10 mouse cellular contexts compared by ENCODE assay signal in the genomic region with DNA sequence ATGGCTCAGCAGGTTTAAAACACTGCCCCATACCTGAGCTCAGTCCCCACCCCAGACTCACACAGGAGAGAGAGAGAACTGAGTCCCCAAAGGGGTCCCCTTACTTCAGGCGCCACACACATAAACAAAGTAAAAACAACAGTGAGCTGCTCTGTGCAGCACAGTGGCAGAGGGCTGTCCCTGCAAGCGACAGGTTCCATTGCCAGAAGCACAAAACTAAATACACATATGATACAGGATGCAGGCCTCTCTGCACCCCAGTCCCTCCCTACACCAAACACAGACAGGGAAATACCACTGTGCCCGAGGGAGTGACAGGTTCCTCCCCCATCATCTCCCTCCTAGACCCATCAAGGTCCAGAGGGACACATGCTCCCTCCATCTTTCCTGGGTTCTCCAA. TPM values are rescaled to one million over a fixed set of nuclear protein-coding genes. Genes with fewer than 3 reads are reported as not detected.
DNase-seq lines count a peak whose midpoint lies in the region; ATAC-seq and TF ChIP-seq lines count a peak whose summit lies in the region.
"Had no signal": no experiment of that assay in that cellular context is flagged by ENCODE, and none has a peak within 500 bp of the region (broad histone marks: within the 10 kb centered on the region; RNA-seq: fewer than 3 reads in every experiment).

No protein-coding gene starts in this region.

- H3K27ac ChIP-seq in kidney, adult 2 months (ENCODE audit: insufficient read depth, low read depth, low read length): peak overlapping the region; percentile 72
- peak overlapping the region; percentile 84 for H3K27ac ChIP-seq in embryonic facial prominence, embryonic 12.5 days
- peak overlapping the region; percentile 93 for H3K27ac ChIP-seq in limb, embryonic 10.5 days
- H3K27ac ChIP-seq: macrophage had no signal

- 47% methylated on average over 3 of the region's 3 CpGs for WGBS in kidney, adult 2 months
- 23% methylated on average over 3 of the region's 3 CpGs for WGBS in embryonic facial prominence, embryonic 12.5 days
- 9% methylated on average over 3 of the region's 3 CpGs for WGBS in limb, embryonic 10.5 days

- no peak for DNase-seq in kidney, adult 2 months
- no peak for DNase-seq in kidney, postnatal 10 days
- peak; percentile 46 for DNase-seq in limb, embryonic 10.5 days (ENCODE audit: low spot score)
- no peak for DNase-seq in gastrocnemius, postnatal 14 days
- no peak for DNase-seq in frontal cortex, postnatal 14 days (ENCODE audit: low spot score in 2 of 2)
- no peak for DNase-seq in thymus, postnatal 10 days (ENCODE audit: low spot score in 2 of 2)

- TF ChIP-seq POLR2A in kidney, adult 2 months (IDR thresholded peaks at IDR 0.05; ENCODE audit: low read depth, low read length): no peak
- TF ChIP-seq POLR2A in myocyte (IDR thresholded peaks at IDR 0.05; ENCODE audit: insufficient read length, low read depth): no peak

- no peaks in the 10 kb centered on the region for H3K4me1 ChIP-seq in kidney, adult 2 months (ENCODE audit: control insufficient read depth, insufficient read depth, low read length)
- peaks cover 40% of the 10 kb centered on the region for H3K4me1 ChIP-seq in embryonic facial prominence, embryonic 12.5 days
- peaks cover 81% of the 10 kb centered on the region for H3K4me1 ChIP-seq in limb, embryonic 10.5 days

- H3K4me3 ChIP-seq in kidney, adult 2 months (ENCODE audit: insufficient read depth, low read depth, low read length): no peak overlapping the region
- H3K4me3 ChIP-seq in embryonic facial prominence, embryonic 12.5 days: no peak overlapping the region
- peak overlapping the region; percentile 48 for H3K4me3 ChIP-seq in limb, embryonic 10.5 days
- H3K4me3 ChIP-seq in myocyte: no peak overlapping the region

- no peak overlapping the region for H3ac ChIP-seq in myocyte (ENCODE audit: control insufficient read depth, insufficient read length)

- H3K79me2 ChIP-seq in myocyte (ENCODE audit: control insufficient read depth, insufficient read depth): no peaks in the 10 kb centered on the region

- no peaks in the 10 kb centered on the region; the same call in 1 of the 2 replicates for H3K36me3 ChIP-seq in kidney, adult 2 months (ENCODE audit: control insufficient read depth, insufficient read depth, low read length)
- H3K36me3 ChIP-seq in embryonic facial prominence, embryonic 12.5 days: peaks cover 25% of the 10 kb centered on the region
- H3K36me3 ChIP-seq in limb, embryonic 10.5 days: peaks cover 38% of the 10 kb centered on the region
- H3K36me3 ChIP-seq in myocyte (ENCODE audit: control insufficient read depth, insufficient read depth): peaks cover 8% of the 10 kb centered on the region

- no peak for TF ChIP-seq CTCF in kidney, adult 2 months (conservative IDR thresholded peaks at IDR 0.05; ENCODE audit: insufficient read depth, insufficient read length, low read depth, low read length)

- no peak for ATAC-seq in embryonic facial prominence, embryonic 12.5 days (ENCODE audit: insufficient number of reproducible peaks, insufficient read depth, low FRiP score, low TSS enrichment)

- intact Hi-C loops in gastrocnemius, postnatal 14 days (cut with DNase I; ENCODE audit: low total_unique reads): no loop called here

- no peaks in the 10 kb centered on the region for H3K27me3 ChIP-seq in kidney, adult 2 months (replicated peaks; ENCODE audit: control insufficient read depth, insufficient read depth, low read length)
- no peaks in the 10 kb centered on the region for H3K27me3 ChIP-seq in embryonic facial prominence, embryonic 12.5 days
- no peaks in the 10 kb centered on the region for H3K27me3 ChIP-seq in limb, embryonic 10.5 days (ENCODE audit: low read depth, poor library complexity, severe bottlenecking)
- H3K27me3 ChIP-seq in myocyte (ENCODE audit: control insufficient read depth, insufficient read depth, insufficient read length): no peaks in the 10 kb centered on the region

- H3K4me2 ChIP-seq in embryonic facial prominence, embryonic 12.5 days (replicated peaks): peak overlapping the region; percentile 39
- peak overlapping the region; percentile 40 for H3K4me2 ChIP-seq in myocyte (ENCODE audit: low read depth)

- H3K9me3 ChIP-seq in embryonic facial prominence, embryonic 12.5 days: no peaks in the 10 kb centered on the region
- no peaks in the 10 kb centered on the region for H3K9me3 ChIP-seq in limb, embryonic 10.5 days (replicated peaks)
- H3K9me3 ChIP-seq: G1E had no signal

- peak overlapping the region; percentile 38 for H3K9ac ChIP-seq in embryonic facial prominence, embryonic 12.5 days

TF ChIP-seq in myocyte, 11 proteins besides CTCF, POLR2A, EP300 and RAD21:
- TF ChIP-seq POLR2AphosphoS2 (IDR thresholded peaks at IDR 0.05; ENCODE audit: insufficient read length, low read depth) (no peak), SRF (IDR thresholded peaks at IDR 0.05; ENCODE audit: control insufficient read depth, insufficient read length, low read depth) (no peak), E2F4 (IDR thresholded peaks at IDR 0.05; ENCODE audit: insufficient read depth) (no peak), CEBPB (IDR thresholded peaks at IDR 0.05; ENCODE audit: insufficient read depth, poor library complexity, severe bottlenecking) (no peak), MYOG (IDR thresholded peaks at IDR 0.05; ENCODE audit: control insufficient read depth in 1 of 3, insufficient read depth in 1 of 3, insufficient read length in 2 of 3, low read depth in 2 of 3) (no peak), USF1 (IDR thresholded peaks at IDR 0.05; ENCODE audit: low read depth) (no peak), TCF3 (IDR thresholded peaks at IDR 0.05; ENCODE audit: insufficient read length, low read depth) (no peak), MYOD1 (IDR thresholded peaks at IDR 0.05; ENCODE audit: control insufficient read depth in 1 of 3, insufficient read length in 2 of 3, low read depth in 2 of 3) (no peak), TCF12 (IDR thresholded peaks at IDR 0.05; ENCODE audit: insufficient read depth, poor library complexity, severe bottlenecking) (no peak), MAX (IDR thresholded peaks at IDR 0.05; ENCODE audit: low read depth) (no peak), REST (IDR thresholded peaks at IDR 0.05; ENCODE audit: insufficient read depth, insufficient read length) (no peak)

RNA-seq across cellular contexts. Expression of gene Dock6, which starts 5.0 kb away (rescaled TPM):
- polyA plus RNA-seq in kidney, adult 2 months (2012; rRNA removed): 67.7 and 84.6 TPM in 2 replicates
- polyA plus RNA-seq in embryonic facial prominence, embryonic 12.5 days (2016; fragmentation: Nextera tagmentation; extraction: Ambion mirVana): 30.8 and 33.3 TPM in 2 replicates
- polyA plus RNA-seq in limb, embryonic 10.5 days (2016; fragmentation: Nextera tagmentation; extraction: Ambion mirVana): 46.0 and 52.0 TPM in 2 replicates
- polyA plus RNA-seq in myocyte (2012; fragmentation: generic; extraction: Trizol): 20.3 TPM
- 10 to 100 TPM; 18.8 to 24.7 TPM for total RNA-seq in gastrocnemius, postnatal 14 days (2021)

RNA-seq across cellular contexts. Expression of gene Angptl8, which starts 12.1 kb away (rescaled TPM):
- polyA plus RNA-seq in kidney, adult 2 months (2012; rRNA removed): 11.9 and 19.5 TPM in 2 replicates
- polyA plus RNA-seq in embryonic facial prominence, embryonic 12.5 days (2016; fragmentation: Nextera tagmentation; extraction: Ambion mirVana): 0.96 and 1.7 TPM in 2 replicates
- 1.2 and 1.6 TPM in 2 replicates for polyA plus RNA-seq in limb, embryonic 10.5 days (2016; fragmentation: Nextera tagmentation; extraction: Ambion mirVana)
- not detected for polyA plus RNA-seq in myocyte (2012; fragmentation: generic; extraction: Trizol)
- not detected for total RNA-seq in gastrocnemius, postnatal 14 days (2021)
- total RNA-seq: G1E had no signal
- polyA plus RNA-seq: G1E, macrophage had no signal

RNA-seq across cellular contexts. Expression of gene Kank2, which starts 48.9 kb away (rescaled TPM):
- polyA plus RNA-seq in kidney, adult 2 months (2012; rRNA removed): 21.8 and 23.6 TPM in 2 replicates
- polyA plus RNA-seq in embryonic facial prominence, embryonic 12.5 days (2016; fragmentation: Nextera tagmentation; extraction: Ambion mirVana): 20.4 and 21.6 TPM in 2 replicates
- polyA plus RNA-seq in limb, embryonic 10.5 days (2016; fragmentation: Nextera tagmentation; extraction: Ambion mirVana): 22.7 and 24.2 TPM in 2 replicates
- 49.4 TPM for polyA plus RNA-seq in myocyte (2012; fragmentation: generic; extraction: Trizol)
- total RNA-seq in gastrocnemius, postnatal 14 days (2021): 10 to 100 TPM; 17.9 to 21.2 TPM
- polyA plus RNA-seq: G1E had no signal
